Mouse (Mus musculus) C3H10T1/2 (cell line): ENCODE data around the gene Chd5. TPM values are rescaled to one million over a fixed set of nuclear protein-coding genes. Genes with fewer than 3 reads are reported as not detected.

ENCODE experiments used
- polyA plus RNA-seq, 2 experiments: library from polyadenylated mRNA; unstranded; fragments of >200 nt; fragmentation: generic; extraction: Trizol; gene quantifications; one replicate each; pipeline ENCODE4 v1.2.1; 2012; ENCODE audit warnings: missing spikeins in 2 of 2

Gene Chd5
- under 1 TPM; 0.29 to 0.83 TPM for polyA plus RNA-seq

GRCm38 (mm10) chr4:152338419-152339292, at the start of gene Chd5:
TSS of gene Chd5 (plus strand) at chr4:152338651.

GRCm38 (mm10) chr4:152291562-152291961, 46.9 kb upstream of the Chd5 start, which contains the start of gene Hes3:
TSS of gene Hes3 (minus strand) at chr4:152291662.

GRCm38 (mm10) chr4:152296874-152297861, 41.3 kb upstream of the Chd5 start, which contains the start of gene Icmt:
TSS of gene Icmt (plus strand) at chr4:152297227.

GRCm38 (mm10) chr4:152318517-152319234, 19.8 kb upstream of the Chd5 start, which contains the start of gene Rnf207:
TSS of gene Rnf207 (minus strand) at chr4:152318993.

GRCm38 (mm10) chr4:152325574-152326411, 12.7 kb upstream of the Chd5 start, which contains the start of gene Rpl22:
TSS of gene Rpl22 (plus strand) at chr4:152325742.

Other genes with a start within 250 kb of the Chd5 start
- 1 to 10 TPM in 1 of 2 experiments, under 1 TPM in 1; 0.04 to 8.1 TPM for gene Tnfrsf25, start 222.7 kb upstream of the Chd5 start, polyA plus RNA-seq
- gene Espn, start 186.3 kb upstream of the Chd5 start, polyA plus RNA-seq = 1 to 10 TPM in 1 of 2 experiments, under 1 TPM in 1; 0.40 to 1.6 TPM
- gene Hes2, start 179.8 kb upstream of the Chd5 start, polyA plus RNA-seq = not detected
- 100 to 1,000 TPM; 212 to 321 TPM for gene Acot7, start 160.5 kb upstream of the Chd5 start, polyA plus RNA-seq
- under 1 TPM; 0.01 to 0.17 TPM for gene Gpr153, start 64.4 kb upstream of the Chd5 start, polyA plus RNA-seq
- gene Hes3, start 47.0 kb upstream of the Chd5 start, polyA plus RNA-seq = under 1 TPM in 1 of 2 experiments, not detected in 1; 0.04 TPM
- 10 to 100 TPM in 1 of 2 experiments, 1 to 10 TPM in 1; 9.7 to 19.0 TPM for gene Icmt, start 41.4 kb upstream of the Chd5 start, polyA plus RNA-seq
- gene Rnf207, start 19.7 kb upstream of the Chd5 start, polyA plus RNA-seq = 1 to 10 TPM in 1 of 2 experiments, not detected in 1; 1.9 TPM
- gene Rpl22, start 12.9 kb upstream of the Chd5 start, polyA plus RNA-seq = 1,000 to 10,000 TPM; 1,034 to 1,375 TPM
- gene Nphp4, start 138.1 kb downstream of the Chd5 start, polyA plus RNA-seq = 1 to 10 TPM; 1.2 to 3.0 TPM
- 1 to 10 TPM; 2.7 to 5.6 TPM for gene Kcnab2, start 139.2 kb downstream of the Chd5 start, polyA plus RNA-seq